Mouse (Mus musculus) liver, postnatal 0 days (tissue): ENCODE results near the gene Sugt1.

Experiments used
- CTCF ChIP-seq: sonication (generic); IDR thresholded peaks from 2 replicates; pipeline ENCODE4 v1.5.1; 2016; ENCODE audit warnings: antibody characterized with exemption, low read depth
- EP300 ChIP-seq: IDR thresholded peaks from 2 replicates; pipeline ENCODE4 v1.6.1; 2016; ENCODE audit warnings: antibody characterized with exemption, low read depth, mild to moderate bottlenecking

DNA sequence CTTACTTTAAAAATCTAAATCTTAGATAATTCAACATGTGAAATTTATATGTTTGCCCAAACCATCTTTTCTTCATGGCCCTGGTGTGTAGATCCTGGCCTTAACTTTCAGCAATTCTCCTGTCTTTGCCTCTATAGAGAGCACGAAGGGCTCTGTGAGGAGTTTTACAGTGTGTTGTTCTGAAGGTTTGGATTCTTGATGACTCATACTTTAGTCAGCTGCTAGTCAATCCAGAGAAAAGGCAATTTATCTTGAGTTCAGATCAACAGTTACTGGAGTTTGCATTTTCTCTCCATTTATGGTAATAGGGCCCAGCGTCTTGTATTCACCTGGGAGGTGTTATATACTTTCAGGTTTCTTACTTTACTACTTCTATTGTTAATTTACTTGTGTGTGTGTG lies 35.6 kb upstream of the Sugt1 start:
- TF ChIP-seq EP300 = no peak
- no peak for TF ChIP-seq CTCF
